Mouse (Mus musculus): Measurements from ENCODE around the gene Bmp5.
A peak's percentile ranks its signal among the peaks of the same experiment; 100 is the strongest.

The Bmp5 gene

GRCm38 (mm10) chr9:75840841-75841240, 65.7 kb downstream of the Bmp5 start:
- DNase-seq (ENCODE audit: low spot score in 2 of 2), result no peak

DNA sequence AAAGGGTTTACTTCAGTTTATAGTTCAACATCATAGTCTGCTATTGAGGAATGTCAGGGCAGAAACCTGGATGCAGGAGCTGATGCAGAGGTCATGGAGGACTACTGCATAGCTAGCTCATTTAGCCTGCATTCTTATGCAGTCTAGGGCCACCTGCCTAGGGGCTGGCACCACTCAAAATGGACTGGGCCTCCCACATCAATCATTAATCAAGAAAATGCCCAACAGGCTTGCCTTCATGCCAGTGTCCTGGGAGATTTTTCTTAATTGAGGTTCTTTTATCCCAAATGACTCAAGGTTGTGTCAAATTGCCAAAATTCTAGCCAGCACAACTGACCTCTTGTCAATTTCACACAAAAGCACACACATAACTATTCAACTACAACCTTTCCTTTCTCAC, 70.8 kb downstream of the Bmp5 start:
- no peak for DNase-seq (ENCODE audit: low spot score in 2 of 2)

DNA sequence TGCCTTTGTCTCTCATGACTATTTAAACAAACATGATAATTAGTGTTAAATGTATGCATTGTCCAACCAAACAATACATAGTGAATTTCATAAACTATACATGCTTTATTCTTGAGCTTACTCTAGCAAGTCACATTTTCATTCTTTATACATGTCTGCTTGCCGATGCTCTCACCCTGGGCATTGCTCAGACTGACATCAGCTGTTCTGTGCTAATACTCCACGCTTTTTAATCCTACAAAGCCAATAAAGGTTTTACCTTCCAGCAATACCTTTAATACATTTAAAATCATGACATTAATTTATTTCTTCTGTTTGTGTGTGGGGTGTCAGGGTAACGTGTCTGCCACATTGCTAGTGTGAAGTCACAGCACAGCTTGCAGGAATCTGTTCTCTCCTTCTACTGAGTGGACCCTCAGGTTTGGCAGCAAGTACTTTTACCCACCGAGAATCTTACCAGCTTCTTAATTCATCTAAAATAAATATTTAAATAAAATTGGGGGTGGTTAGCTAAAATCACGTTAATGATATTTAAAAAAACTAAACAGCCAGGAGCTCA, 75.6 kb downstream of the Bmp5 start:
- no peak for DNase-seq (ENCODE audit: low spot score in 2 of 2)

GRCm38 (mm10) chr9:75858161-75858560, 83.0 kb downstream of the Bmp5 start:
- DNase-seq (ENCODE audit: low spot score in 2 of 2), result no peak

- DNase-seq (ENCODE audit: low spot score in 2 of 2), result no peak
These were observed 83.8 kb downstream of the Bmp5 start for GRCm38 (mm10) chr9:75858939-75859338.

DNA sequence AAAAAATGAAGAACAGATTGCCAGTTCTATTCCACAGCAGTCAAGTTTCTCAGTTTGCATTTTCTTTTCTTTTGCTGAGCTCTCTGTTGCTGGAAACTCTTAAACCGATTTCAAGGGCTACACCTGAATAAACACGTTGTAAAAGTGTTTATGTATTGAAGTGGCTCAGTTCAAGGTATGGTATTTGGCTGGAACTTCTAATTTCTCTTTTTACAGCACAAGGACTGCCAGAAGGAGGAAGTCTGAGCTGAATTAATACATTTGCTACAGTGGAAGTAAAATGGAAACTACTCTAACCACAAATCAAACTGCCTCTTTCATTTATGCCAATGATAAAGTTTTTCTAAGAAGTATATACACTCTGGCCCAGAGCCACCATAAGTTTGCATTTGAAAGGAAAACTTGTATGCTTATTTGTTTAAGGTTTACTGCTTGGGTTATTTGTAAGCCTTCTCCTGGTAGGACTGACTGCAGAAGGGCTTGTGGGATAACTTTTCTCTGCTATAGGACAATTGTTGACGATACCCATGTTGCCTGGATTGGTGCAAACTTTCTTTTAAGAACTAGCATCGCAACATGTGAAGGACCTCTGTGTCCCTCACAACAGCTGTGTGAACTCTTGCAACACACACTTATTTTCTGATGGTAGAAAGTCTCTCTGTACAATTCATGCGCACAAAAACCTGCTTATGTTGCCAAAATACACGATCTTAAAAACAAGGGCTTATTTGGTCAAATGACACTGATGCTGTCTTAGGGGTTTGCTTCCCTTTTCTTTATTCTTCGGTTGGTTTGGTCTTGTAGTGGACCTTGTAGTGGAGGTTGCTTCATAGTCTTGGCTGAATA, 95.4 kb downstream of the Bmp5 start:
- DNase-seq (ENCODE audit: low spot score in 2 of 2), result no peak

DNA sequence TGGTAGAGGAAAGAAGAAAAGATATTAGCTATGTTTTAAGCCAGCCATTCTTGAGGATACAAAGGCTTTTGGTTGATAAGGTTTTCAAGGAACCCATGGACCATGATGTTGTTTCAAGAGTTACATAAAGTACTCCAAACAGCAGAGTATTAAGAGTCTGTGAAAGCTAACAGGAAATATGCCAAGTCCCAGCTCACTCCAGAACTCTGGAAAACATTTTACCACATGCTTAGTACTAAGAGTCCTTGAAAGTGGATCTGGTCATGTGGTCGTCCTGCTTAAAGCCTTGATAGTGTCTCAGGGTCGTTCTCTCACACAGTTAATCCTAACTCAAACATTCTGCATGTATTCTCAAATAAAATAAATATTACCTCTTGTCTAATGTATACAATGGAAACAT, 101.2 kb downstream of the Bmp5 start:
- no peak for DNase-seq (ENCODE audit: low spot score in 2 of 2)

- no peak for DNase-seq (ENCODE audit: low spot score in 2 of 2)
These were observed 108.5 kb downstream of the Bmp5 start for GRCm38 (mm10) chr9:75883481-75884190.

DNA sequence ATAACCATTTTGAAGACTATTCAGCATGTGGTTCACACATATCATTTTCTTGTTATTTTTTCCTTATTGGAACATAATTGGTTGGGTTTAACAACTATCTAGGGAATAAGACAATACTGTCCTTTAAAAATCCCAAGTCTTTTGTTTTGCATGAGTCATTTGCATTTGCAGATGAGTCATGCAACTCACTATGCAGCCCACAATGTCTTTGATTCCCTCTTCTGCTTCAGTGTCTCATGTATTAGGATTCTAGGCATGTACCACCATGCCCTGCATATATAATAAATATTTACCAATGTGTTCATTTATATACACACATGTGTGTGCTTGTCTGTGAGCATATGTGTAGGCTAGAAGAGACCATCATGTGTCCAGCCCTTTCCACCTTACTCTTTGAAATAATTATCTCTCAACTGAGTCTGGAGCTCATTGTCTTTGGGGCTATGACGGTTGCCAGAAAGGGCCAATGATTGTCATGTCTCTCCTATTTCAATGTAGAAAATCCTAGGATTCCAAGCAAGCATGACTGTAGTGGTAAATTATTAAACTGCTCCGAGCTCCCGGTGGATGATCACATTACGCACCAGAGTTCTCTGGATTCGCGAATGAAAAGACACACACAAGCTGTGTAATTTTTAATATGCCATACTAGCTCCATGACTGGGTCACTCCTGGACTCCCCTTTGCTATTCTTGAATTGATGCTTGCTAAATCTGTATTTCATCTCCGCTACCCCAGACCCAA, 111.8 kb downstream of the Bmp5 start:
- DNase-seq (ENCODE audit: low spot score in 2 of 2), result no peak

GRCm38 (mm10) chr9:75896918-75897317, 121.8 kb downstream of the Bmp5 start:
- no peak for DNase-seq (ENCODE audit: low spot score in 2 of 2)

- no peak for DNase-seq (ENCODE audit: low spot score in 2 of 2)
These were observed 122.9 kb downstream of the Bmp5 start for GRCm38 (mm10) chr9:75898022-75898421.

DNA sequence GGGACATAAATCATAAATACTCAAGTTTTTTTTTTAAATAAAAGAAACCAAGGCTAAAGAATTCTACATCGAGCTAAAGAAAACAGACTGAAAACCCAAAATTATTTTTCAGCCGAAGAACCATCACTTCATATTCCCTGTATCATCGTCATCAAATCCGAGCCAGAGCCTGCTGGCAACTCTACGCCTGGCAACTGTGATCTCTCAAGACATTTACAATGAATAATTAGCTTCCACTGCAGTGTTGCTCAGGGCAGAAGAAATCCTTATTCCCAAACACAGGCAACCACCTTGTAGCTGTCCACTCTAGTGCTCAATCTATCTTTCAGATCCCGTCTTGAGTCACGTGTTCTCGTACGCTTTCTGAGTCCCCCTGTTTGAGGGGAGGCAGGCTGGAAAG, 126.1 kb downstream of the Bmp5 start:
- no peak for DNase-seq (ENCODE audit: low spot score in 2 of 2)

- no peak for DNase-seq (ENCODE audit: low spot score in 2 of 2)
These were observed 130.3 kb downstream of the Bmp5 start for GRCm38 (mm10) chr9:75905497-75905896.

DNA sequence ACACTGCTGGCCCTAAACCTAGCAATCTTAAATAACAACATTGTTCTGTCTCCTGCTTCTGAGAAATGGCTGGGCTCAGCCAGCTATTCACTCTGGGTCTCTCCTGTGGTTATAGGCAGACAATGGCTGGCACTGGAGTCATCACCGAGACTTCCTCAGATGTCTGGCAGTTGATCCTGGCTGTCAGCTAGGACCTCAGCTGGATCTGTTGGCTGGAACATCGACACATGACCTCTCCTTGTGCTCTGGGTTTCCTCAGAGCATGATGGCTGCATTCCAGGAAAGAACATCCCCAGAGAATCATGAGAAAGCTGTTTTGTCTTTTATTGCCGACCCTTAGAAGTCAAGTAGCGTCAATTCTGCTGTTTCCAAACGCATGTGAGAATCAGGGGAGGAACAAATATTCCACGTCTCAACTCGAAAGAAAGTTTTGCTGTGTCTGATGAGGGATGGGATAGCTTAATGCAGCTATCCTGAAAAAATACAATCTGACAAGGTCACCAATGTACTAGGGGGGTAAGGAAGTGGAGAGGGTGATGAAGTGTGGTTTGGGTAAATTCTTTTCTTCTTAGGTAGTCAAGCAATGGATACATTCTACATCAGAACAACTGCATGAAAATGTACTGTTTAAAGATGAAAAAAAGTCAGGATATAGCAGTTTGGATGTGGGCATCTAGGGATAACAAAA, 135.1 kb downstream of the Bmp5 start:
- DNase-seq (ENCODE audit: low spot score in 2 of 2), result peak in 1 of 2 experiments; percentile 28

DNA sequence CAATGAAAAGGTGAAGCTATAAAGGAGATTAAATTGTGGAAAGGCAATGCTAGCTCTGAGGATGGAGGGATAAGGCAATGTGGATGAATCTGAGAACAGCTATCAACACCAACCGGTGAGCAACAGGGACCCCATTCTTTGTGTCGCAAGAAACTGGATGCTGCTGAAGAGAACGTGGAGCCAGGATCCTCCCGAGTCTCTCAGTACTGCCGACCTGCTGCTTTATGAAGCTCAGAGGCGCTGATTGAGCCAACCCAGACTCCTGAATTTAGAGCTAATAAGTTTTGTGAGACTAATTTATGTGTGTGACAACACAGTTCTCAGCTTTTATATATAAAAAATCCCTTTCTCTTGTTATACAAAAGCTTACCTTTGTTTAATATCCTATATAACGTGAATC, 136.4 kb downstream of the Bmp5 start:
- no peak for DNase-seq (ENCODE audit: low spot score in 2 of 2)

GRCm38 (mm10) chr9:75916027-75916426, 140.9 kb downstream of the Bmp5 start:
- no peak for DNase-seq (ENCODE audit: low spot score in 2 of 2)

DNA sequence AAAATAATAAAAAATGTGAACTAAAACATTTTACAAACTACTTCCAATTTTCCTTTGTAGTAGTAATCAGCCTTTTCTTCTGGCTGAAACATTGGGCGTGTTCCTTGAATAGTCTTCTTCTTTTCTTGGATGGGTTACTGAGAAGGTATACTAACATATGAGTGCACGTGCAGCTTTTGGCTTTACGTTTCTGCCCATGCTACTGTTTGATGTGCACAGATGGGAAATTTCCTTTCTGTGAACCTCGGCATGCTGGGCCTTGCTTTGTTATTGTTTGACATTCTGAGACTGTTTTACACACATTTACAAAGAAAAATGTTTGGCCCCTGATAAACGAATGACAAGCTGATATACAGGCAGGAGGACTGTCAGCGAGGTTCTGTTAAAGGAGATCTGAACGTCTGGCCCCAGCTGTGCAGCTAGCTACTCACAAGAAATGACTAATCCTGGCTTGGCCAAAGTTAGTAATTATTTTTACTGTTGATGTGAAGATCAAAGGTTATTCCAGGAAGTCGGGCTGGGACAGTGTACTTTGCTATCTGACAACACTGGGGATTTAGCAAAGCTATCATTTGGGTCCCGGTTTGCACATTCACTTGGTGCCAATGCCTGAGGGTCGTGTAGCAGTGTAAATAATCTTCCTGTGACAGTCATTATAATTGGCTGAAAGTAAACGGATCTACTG, 152.2 kb downstream of the Bmp5 start:
- DNase-seq (ENCODE audit: low spot score in 2 of 2), result no peak

GRCm38 (mm10) chr9:75928068-75928467, 152.9 kb downstream of the Bmp5 start:
- DNase-seq (ENCODE audit: low spot score in 2 of 2), result no peak

DNA sequence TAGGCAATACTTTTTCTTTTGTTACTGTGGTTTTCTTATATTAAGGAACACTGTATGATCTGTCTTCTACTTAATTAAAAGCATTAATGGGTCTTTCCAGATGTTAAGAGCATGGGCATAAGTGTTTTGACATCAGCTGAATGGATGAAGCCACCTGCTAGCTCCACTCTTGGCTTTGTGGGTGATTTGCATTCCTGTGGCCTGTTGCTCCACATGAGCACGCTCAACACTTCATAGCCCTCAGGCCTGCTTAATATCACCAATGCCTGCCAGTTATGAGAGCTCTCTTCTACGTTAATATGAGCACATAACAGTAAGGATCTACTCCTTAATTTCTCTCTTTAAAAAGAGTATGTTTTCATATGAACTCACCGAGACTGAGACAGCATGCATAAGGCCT, 169.5 kb downstream of the Bmp5 start:
- DNase-seq (ENCODE audit: low spot score in 2 of 2), result no peak
